Mouse (Mus musculus): Measurements from ENCODE around the gene Syncrip.

The Syncrip gene

GRCm38 (mm10) chr9:88482230-88482828 lies at the start of gene Syncrip:
Syncrip (minus strand) TSS chr9:88482574.
- peak; percentile 80 to 90 for DNase-seq (ENCODE audit: low spot score in 2 of 2)

GRCm38 (mm10) chr9:88529979-88530580 lies 47.7 kb upstream of the Syncrip start:
- no peak for DNase-seq (ENCODE audit: low spot score in 2 of 2)

DNA sequence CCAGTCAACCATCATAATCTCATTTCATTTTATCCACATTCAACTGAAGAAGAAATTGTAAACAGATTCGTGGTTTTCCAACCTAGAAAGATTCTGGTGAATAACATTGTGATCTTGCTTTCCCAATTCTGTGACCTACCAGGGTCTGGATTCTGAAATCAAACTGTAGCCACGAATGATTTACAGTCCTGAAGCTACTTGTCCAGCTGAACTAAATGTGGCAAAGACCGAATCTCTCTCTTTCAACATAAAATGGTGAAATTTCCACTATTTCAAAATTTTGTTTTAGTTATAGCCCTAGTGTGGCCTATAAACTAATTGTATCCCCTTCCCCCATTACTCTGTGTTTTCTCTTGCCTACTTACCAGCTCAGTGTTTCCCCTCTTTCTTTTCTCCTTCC lies 47.2 kb upstream of the Syncrip start:
- no peak for DNase-seq (ENCODE audit: low spot score in 2 of 2)

DNA sequence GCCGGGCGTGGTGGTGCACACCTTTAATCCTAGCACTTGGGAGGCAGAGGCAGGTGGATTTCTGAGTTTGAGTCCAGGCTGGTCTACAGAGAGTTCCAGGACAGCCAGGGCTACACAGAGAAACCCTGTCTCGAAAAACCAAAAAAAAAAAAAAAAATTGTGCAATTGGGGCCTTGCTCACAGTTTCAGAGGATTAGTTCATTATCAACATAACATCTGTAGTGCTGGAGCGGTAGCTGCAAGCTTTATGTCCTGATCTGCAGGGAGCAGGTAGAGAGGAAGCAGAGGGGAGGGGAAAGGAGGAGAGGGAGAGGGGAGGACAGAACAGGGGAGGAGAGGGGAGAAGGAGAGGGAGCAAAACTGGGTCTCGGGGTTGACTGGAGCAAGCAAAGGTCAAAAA lies 46.4 kb upstream of the Syncrip start:
- no peak for DNase-seq (ENCODE audit: low spot score in 2 of 2)

GRCm38 (mm10) chr9:88527956-88528355 lies 45.6 kb upstream of the Syncrip start:
- no peak for DNase-seq (ENCODE audit: low spot score in 2 of 2)

GRCm38 (mm10) chr9:88525341-88525740 lies 43.0 kb upstream of the Syncrip start:
- no peak for DNase-seq (ENCODE audit: low spot score in 2 of 2)

GRCm38 (mm10) chr9:88524796-88525195 lies 42.4 kb upstream of the Syncrip start:
- no peak for DNase-seq (ENCODE audit: low spot score in 2 of 2)

- DNase-seq (ENCODE audit: low spot score in 2 of 2), result no peak
These were observed 42.0 kb upstream of the Syncrip start for GRCm38 (mm10) chr9:88524367-88524766.

- DNase-seq (ENCODE audit: low spot score in 2 of 2), result no peak
These were observed 40.9 kb upstream of the Syncrip start for GRCm38 (mm10) chr9:88523335-88523668.

DNA sequence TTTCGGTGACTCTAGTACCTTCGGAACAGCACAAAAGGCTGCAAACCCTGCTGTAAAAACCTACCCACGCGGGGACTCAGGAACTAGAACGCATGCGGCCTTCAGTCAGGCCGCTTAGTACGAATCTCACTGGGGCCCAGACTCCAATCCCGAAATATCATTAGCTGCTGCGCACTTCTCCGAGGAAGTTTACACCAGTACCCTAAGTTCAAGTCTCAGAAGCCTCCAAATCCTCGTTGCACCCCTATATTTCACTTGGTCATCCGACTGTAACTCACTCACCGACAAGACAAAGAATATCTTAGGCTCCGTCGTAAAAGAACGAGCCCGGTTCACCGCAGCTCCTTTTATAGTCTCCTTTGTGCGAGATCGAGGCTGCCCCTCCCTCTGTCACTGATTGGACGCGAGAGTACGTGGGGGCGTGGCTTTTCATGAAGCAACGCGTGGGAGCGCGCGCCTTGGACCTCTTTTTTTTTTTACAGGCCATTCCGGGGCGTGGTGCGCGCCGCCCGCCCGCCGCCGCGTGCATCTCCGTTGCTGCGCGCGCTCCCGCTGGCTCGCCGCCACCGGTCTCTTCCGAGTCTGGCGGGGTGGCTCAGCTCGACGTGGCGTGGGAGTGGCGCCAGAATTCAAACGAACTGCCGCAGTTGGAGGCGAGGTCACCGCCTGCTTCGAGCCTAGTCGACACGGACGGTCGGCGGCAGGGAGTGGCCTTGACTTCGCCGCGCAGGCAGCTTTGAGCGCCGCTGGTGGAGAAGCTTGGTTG lies 40.4 kb upstream of the Syncrip start:
- DNase-seq (ENCODE audit: low spot score in 2 of 2), result peak; percentile 93 to 94

GRCm38 (mm10) chr9:88521961-88522568 lies 39.7 kb upstream of the Syncrip start:
- DNase-seq (ENCODE audit: low spot score in 2 of 2), result no peak

GRCm38 (mm10) chr9:88520849-88521483 lies 38.6 kb upstream of the Syncrip start:
- DNase-seq (ENCODE audit: low spot score in 2 of 2), result no peak

- no peak for DNase-seq (ENCODE audit: low spot score in 2 of 2)
These were observed 37.9 kb upstream of the Syncrip start for GRCm38 (mm10) chr9:88520122-88520848.

GRCm38 (mm10) chr9:88519390-88520121 lies 37.2 kb upstream of the Syncrip start:
- DNase-seq (ENCODE audit: low spot score in 2 of 2), result no peak

GRCm38 (mm10) chr9:88516361-88516995 lies 34.1 kb upstream of the Syncrip start:
- DNase-seq (ENCODE audit: low spot score in 2 of 2), result no peak

- DNase-seq (ENCODE audit: low spot score in 2 of 2), result no peak
These were observed 33.2 kb upstream of the Syncrip start for GRCm38 (mm10) chr9:88515546-88515945.

DNA sequence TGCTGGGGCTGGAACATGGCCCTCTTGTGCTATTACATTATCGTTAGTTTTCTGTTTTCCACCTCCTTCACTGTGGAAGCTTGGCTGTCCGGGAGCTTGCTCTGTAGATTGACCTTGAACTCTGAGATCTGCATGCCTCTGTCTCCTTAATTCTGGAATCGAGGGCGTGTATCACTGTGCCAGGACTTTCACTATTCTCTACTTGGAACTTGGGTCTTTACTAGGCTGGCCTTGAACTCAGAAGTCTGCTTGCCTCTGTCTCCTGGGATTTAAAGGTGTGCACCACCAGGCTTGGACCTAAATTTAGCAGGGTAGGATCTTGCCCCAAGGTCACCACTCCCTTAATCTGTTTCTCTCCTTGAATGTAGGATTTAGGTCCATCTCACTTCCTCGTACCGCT lies 19.5 kb upstream of the Syncrip start:
- no peak for DNase-seq (ENCODE audit: low spot score in 2 of 2)

GRCm38 (mm10) chr9:88500112-88500511 lies 17.7 kb upstream of the Syncrip start:
- DNase-seq (ENCODE audit: low spot score in 2 of 2), result no peak

GRCm38 (mm10) chr9:88492522-88492921 lies 10.1 kb upstream of the Syncrip start:
- no peak for DNase-seq (ENCODE audit: low spot score in 2 of 2)

- no peak for DNase-seq (ENCODE audit: low spot score in 2 of 2)
These were observed 2.2 kb upstream of the Syncrip start for GRCm38 (mm10) chr9:88484531-88484930.
